Mouse (Mus musculus) megakaryocyte-erythroid progenitor cell, adult 5-6 weeks (primary cell): ENCODE data around the gene Mreg. TPM values are rescaled to one million over a fixed set of nuclear protein-coding genes. Genes with fewer than 3 reads are reported as not detected.

Source experiments
- ATAC-seq: replicated peaks from 2 replicates; pipeline ENCODE4 v1.8.0; 2016; ENCODE audit warnings: mild to moderate bottlenecking, inconsistent platforms; ENCODE audit not compliant: severe bottlenecking, poor library complexity, low FRiP score, low TSS enrichment
- total RNA-seq, 2 experiments: library from RNA; stranded (forward) in 1 of 2; stranded (reverse) in 1 of 2; fragments of 200-1000, 215-1000 nt in 1 of 2; fragments of >200 nt in 1 of 2; fragmentation: Nextera tagmentation in 1 of 2; gene quantifications; 2 replicates each; pipeline ENCODE4 v1.2.3; 2014 to 2017

Gene Mreg
- total RNA-seq, 2 experiments from 2014 or later = not detected

DNA sequence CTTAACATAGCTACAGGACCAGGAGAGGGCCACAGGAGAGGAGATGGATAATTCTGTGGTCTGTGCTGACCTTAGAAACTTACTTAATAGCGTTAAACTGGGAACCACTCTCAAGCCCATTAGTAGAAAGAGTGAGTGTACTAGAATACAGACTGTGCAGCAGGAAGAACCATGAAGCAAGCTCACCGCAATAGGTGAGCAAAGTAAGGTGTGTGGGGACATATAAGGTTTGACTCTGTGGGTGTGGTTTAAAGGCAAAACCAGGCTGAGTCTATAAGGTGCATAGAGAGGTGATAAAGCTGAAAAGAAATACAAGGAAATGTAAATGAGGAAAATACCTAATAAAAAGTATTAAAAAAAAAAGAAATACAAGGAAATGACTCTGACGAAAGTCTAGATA is 11.0 kb downstream of the Mreg start:
- ATAC-seq = no peak

DNA sequence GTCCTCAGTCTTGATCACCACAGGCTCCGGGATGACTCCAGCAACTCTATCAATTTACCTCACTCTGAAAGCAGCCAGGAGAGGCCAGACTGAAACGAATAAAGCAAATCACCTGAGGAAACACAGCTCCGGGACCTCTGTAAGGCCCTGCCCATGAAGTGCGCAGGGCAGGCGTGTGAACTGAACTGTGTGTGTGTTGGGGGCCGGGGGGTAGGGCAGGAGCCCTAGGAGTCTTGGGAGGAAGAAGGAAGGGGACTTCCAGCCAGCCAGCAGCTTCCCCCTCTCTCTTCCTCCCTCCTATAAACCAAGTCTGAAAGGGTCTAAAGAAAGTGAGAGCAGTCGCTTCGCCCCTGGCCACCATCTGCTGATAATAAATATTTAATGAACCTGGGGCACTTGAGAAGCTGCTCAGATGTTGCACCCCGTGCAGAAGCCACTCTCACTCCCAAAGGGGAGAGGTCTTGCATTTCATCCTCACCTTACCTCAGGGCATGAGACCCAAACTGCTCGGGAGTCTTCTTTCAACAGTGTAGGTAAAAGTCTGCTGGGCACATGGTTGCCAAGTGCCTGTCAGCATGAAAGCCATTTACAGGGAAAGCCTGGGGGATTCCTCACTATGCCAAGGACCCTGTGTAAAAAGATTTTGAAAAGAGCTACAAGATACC is 13.8 kb downstream of the Mreg start:
- ATAC-seq = no peak

DNA sequence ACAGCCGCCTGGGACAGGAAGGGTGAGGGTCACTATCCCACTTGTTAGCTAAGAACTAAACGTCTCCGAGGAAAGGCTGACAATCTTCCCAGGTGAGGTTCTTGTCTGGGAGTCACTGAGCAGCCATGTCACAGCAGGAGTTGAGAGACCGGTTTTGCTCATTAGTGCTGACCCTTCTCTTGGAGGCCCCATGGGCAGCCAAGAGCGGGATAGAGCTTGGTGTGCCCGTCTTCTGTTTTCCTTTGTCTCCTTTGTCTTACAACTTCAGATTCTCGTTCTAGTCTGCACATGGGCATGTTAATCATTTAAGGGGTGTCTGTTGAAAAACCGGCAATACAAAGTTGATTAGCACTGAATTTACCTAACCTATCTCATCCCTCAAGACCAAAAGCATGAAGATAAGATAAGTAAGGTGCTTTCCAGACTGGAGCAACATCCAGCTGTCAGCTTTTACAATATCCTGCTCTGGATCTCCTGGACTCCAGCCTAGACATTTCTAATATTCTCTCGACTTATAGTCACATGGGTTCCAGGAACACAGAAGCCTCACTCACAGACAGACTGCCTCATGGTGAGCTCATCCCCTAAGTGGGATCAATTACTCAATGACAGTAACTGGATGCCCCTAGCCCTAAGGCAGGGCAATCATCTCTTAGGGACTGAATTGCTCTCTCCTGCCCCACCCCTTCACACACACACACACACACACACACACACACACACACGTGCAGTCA is 15.3 kb downstream of the Mreg start:
- no peak for ATAC-seq

DNA sequence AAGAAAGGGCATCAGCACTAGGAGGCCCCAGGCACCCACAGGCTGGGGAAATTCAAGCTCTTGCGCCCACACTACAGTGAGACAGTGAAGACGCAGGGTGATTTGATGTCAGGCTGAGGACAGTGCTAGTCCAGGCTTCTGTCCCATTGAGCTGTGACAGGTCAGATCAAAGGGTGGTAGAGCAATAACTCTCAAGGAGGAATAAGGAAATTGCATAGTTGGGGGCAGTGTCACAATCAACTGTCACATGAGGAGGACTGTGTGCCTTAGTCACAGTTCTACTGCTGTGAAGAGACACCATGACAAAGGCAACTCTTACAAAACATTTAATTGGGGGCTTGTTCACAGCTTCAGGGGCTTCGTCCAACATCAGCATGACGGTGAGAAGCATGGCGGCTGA is 16.0 kb downstream of the Mreg start:
- no peak for ATAC-seq

DNA sequence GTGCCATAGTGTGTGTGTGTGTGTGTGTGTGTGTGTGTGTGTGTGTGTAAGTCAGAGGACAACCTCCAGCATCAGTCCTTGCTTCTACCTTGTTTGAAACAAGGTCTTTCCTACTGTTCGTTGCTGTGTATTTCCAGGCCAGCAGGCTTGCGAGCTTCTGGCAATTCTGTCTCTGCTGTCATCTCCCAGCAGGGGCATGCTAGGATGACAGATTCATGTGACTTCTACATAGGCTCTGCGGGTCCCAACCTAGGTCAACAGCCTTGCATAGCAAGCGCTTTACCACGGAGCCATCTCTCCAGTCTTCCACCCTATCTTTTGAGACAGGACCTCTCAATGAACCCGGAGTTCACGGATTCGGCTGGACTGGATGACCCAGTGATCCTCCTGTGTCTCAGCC is 20.7 kb downstream of the Mreg start:
- no peak for ATAC-seq

DNA sequence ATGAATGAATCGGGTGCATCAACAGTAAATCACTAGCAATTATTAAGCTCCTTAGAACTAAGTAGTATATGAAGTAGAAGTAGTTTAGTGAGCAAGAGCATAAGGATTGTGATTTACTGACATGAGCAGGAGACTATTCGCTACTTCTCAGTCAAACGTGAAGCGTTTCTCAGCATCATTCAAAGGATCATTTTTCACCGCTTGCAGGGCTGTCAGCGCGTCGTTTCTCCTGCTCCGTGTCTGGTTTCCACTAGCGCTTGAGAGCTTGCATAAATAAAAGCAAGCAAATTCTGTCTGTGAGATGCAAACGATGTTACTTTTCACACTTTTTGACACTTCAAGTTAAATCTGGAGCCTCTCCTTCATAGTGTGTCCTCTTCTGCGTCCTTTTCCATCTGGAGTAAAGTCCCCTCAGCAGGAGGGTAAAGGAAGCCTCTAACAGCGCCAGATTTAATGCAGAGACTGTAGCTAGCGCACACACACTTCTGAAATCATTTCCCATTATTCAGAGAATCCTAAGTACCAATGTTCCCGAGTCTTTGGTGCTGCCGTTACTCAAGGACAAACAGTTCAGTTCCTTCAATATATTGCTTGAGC is 23.9 kb downstream of the Mreg start:
- no peak for ATAC-seq

DNA sequence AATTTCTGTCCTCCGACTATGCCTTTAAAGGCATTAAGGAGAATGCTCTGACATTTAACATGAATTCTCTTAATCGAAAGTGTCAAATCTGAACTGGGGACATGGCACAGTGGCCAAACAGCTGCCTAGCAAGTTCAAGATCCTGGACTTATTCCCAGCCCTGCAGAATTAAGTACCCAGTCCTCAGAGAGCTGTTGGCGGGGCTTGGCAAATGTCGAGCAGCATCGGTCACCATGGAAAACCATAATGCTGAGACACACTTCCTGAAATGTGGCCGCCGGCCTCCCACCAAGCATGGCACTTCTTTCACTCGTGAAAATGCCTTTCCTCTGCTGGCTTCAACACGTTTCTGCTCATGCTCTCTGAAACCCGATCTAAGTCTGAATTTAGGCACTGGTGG is 24.6 kb downstream of the Mreg start:
- no peak for ATAC-seq

DNA sequence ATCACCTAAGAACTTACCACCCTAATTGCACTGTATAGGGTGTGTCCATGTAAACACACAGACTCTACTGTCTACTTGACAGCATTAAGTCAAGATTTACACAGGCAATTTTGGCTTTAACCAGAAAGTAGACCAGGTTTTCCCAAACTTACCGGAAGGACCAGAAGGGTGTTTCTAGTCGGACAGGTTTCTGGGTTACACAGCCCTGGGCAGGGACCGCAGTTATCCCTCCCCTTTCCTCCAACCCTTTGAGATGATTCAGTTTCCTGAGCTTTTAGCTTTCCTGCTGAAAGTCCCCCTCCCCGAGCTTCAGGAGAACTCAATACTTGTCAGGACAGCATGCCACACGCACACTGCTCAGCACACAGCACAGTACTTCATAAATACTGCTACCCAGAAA is 26.0 kb downstream of the Mreg start:
- no peak for ATAC-seq

DNA sequence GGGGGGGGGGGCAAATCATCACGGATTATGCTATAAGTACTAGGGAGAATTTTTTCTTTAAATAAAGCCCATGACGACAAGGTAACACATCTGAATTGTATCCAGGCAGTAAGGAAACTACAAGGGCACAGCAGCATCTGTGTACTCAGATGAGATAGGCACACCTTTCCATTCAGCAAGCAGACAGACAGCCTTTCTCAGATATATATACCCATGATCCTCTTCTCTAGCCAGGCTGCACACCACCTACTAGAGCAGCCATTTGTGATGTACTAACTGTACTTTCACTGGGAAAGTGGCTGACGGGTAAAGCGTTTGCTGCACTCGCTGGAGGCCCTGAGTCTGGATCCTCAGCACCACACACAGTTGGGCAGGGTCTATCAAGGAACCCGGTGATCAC is 28.6 kb downstream of the Mreg start:
- no peak for ATAC-seq

DNA sequence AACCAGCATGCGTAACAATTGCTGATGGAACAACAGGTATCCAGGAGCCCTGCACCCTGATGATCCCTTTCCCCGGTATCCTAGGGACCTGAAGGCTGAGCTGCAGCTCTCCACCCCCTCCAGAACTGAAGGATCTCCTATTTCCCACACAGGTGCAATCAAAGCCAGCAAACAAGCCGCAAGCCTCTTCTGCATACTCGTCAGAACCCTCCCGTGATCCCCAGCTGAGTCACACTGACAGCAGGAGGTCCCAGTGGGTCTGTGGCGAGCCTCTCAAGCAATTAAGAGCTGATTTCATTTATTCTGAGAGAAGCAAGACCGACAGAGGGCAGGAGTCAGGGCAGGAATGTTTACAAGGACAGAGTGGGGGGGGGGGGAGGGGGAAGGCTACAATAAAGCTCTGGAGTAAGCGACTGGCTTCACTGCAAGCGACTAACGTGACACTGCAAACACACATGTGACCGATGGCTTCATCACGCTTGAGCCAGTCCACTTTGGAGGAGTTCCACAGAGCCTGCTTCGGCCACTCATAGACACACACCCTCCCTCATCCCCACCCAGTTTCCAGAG is 29.1 kb downstream of the Mreg start:
- ATAC-seq = no peak

DNA sequence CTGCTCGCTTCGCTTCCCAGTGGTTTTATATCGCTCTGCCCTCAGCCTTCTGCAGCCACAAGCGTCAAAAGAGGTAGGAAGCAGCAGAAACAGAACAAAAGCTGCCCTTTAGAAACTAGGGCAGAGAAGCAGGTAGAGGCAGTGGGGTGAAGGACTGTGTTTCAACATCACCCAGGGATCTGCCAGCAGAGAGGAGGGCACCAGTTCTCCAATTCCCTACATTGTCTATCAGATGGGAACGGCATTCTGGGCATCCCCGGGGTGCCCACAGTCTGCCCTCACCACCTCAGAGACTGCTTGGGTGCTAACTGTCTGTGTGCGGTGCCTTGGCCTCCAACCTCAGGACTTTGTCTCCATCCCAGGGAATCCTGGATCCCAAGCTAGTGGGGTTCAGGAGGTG is 32.2 kb downstream of the Mreg start:
- ATAC-seq = no peak

DNA sequence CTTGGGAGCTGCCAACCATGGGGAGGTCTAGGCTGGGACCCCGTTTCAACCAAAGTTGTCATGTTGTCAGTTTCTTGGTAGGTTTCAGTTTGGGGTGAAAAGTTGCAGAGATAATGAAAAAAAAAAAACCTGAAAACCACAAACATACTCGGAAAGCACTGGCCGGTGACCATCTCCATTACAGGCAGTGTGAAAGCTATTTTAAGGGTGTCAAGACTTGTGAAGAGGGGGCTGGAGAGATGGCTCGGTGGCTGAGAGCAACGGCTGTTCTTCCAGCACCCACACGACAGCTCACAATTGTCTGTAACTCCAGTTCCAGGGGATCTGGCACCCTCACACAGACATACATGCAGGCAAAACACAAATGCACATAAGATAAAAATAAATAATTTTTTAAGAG is 35.9 kb downstream of the Mreg start:
- ATAC-seq = no peak

DNA sequence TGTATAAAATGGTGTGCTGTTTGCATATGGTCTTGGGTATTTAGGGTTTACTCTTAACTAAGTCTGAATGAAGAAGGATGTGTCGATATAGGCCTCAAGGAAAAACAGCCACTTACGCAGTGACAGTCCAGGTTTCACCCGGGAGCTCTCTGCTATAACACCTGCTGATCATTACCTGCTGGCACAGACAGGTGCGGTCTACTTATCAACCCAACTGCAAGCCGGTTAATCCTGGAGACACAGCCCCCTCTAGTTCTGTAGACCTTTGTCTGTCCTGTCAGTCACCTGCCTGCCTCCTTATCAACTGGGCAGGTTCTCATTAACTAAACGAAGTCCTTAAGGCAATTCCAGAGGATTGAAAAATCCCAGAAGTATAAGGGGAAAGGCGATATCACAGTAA is 37.9 kb downstream of the Mreg start:
- ATAC-seq = no peak

DNA sequence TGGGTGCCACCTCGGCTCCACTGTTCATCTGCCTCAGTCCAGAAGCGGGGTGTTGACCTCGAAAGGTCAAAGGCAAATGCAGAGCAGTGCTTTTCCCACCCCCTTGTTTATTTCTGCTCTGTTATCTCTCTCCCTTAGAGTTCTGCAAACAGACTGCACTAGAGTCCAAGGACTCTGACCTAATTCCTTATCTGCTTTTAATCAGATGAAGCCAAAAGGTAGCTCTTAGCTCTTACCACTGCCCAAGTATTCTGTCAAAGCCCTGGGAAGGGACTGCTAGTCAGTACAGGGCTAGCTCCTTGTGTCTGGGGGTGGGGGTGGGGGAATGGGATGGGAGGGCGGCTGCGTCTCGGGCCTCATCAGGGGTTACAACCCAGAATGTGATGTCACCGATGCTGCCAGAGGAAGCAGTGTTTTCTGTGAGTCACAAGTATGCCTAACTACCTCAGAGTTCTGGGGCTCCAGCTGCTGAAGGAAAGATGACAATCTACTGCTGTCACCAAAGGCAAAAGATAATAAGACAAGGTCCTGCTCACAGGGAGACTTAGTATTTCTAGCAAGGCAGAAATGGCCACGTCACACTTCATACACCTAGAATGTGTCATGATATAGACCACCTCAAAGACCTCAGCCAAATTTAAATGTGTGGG is 38.6 kb downstream of the Mreg start:
- ATAC-seq = no peak

DNA sequence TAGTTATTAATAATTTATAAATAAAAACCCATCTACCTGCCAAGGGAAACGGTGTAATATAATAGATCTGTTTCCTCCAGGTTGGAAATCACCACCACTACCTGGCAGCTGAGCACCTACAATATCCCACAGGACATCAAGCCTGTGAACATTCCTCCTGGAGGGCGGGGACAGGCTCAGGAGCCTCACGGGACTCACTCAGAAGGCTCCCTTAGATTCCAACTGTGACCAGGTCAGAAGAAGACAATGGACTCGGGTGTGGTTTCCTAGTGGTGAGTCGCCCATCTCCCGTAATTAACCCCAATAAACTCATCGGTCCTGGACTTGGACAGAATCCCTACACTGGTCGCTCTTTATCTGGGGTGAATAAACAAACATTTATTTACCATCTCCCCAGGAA is 39.3 kb downstream of the Mreg start:
- ATAC-seq = no peak

DNA sequence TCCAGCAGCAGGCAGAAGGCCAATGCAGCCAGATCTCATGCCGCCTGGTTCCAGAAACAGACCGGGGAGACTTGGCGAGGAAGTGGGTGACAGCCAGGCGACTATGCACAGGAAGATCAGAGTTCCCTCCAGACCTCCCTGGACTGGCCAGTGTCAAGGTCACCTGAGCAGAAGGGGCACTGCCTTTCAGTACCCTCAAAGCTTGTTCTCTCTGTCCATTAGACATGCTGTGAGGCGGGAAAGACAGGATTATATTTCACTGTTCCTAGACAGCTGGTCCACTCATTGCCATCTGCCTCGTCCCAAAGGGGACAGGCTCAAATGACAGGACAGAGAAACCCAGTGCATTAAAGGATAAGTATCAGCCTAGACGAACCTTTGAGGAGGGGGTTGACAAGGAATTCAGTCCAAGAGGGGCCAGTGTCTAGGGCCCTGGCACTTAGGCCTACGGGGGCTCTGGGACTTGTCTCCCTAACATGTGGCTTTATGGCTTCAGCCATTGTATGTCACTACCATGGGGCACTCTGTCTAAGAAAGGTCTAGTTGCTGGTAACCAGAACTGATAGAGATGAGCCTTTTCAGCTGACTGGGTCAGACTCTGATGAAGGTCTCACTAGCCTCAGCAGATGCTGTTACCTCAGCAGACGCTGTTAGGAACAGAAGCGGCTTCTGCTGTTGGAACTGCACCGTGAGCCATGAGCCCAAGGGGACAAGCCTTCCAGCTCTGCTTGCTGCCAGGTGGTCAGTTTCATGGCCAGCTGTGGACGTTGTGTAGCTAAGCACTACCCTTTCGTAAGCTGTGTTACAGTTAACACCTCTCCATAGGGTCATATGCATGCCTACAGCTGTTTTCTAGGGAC is 40.9 kb downstream of the Mreg start:
- ATAC-seq = no peak

DNA sequence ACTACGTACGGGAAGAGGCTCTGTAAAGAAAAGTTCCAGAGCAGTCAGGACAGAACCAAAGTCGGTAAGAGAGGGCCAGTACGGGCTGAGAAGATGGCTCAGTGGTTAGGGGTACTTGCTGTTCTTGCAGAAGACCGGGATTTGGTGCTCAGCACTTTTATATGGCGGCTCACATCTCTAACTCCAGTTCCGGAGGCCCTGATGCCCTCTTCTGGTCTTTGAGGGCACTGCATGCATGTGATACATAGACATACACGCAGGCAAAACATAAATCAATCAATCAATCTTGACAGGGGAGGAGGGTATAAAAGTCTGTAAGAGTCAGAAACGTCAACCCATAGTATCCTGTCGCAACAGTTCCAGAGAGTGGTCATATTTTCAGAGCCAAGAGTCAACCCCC is 45.1 kb downstream of the Mreg start:
- no peak for ATAC-seq

DNA sequence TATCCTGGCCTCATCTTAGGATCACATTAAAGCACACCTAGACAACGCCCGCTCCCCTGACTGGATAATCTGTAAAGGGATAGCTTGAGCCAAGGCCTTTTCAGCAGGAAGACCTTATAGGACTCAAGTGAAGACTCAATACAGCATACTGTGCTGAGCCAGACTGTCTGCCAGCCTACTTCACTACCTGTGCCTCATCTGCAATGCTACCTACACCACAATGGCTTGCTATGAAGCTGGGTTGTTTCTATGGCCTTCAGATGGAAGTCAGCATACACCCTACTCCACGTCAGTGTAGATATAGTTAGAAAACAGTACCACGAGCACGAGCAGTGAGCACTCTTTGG is 45.7 kb downstream of the Mreg start:
- ATAC-seq = no peak

DNA sequence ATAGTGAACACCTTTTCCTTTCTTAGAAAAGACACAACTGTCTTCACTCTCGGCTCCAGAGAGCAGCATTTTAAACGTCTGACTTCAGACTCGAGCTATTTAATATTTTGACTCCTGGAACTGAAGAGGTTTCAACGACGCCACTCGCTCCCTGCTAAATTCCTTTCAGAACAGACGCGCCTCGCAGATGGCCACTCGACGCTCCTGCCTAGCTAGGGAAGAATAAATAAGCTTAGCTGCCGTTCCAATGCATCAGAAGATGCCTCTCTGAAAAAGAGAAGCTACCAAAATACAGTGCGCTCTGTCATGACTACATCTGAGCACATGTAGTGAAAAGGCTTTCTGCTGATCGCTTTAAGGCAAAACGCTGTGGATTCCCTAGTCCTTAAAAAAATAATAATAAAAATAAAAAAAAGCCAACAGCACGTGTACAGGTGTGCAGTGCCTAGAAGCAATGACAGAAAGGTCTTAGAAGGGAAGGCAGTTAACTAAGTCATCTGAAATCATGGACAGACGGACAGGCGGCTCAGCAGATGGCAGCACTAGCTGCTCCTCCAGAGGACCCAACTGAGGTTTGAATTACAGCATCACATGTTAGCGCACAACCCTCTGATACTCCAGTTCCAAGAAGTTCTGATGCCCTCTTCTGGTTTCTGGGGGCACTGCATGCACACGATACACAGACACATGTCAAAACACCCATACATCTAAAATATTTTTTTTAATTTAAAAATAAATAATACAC is 46.2 kb downstream of the Mreg start:
- no peak for ATAC-seq
